Mouse (Mus musculus) embryonic fibroblast, embryonic 13.5 days (primary cell): ENCODE data around the gene Dnajc22.

Experiments
- CTCF ChIP-seq: IDR thresholded peaks from 2 replicates; pipeline ENCODE4 v1.5.1; 2011; ENCODE audit warnings: mild to moderate bottlenecking, control low read depth, low read length, moderate library complexity, borderline replicate concordance; ENCODE audit not compliant: insufficient read depth
- POLR2A ChIP-seq: IDR thresholded peaks from 2 replicates; pipeline ENCODE4 v1.6.1; 2011; ENCODE audit warnings: low read depth, mild to moderate bottlenecking, control low read depth, low read length, moderate library complexity

DNA sequence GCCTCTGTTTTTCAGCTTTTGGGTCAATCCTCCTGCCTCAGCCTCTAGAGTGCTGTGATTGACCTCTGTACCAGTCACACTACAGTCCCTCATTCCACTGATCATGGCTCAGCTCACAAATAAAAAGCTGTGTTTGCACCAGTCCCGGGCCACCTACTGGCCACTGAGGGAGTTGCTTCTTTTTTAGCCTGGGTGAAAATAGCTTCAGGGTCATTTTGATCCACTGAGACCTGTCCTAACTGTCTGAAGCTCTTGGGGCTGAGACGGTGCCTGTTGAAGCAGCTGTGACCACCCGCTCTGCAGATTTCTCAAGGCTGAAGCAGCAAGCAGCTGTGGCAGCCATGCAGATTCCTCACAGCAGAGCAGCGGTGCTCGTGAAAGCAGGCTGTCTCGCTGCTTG is 46.7 kb downstream of the Dnajc22 start:
- TF ChIP-seq CTCF: 0 out of 2 replicates have a peak, but pooled peaks have one; percentile 4
- no peak for TF ChIP-seq POLR2A
